8 mouse cellular contexts compared by ENCODE assay signal in genomic region chr5:120252551-120252950, GRCm38 (mm10).
DNase-seq lines count a peak whose midpoint lies in the region; ATAC-seq lines count a peak whose summit lies in the region.

No protein-coding gene starts in this region.

- H3K27ac ChIP-seq in heart, embryonic 13.5 days (replicated peaks), result no peak overlapping the region
- H3K27ac ChIP-seq in hindbrain, embryonic 11.5 days (ENCODE audit: low read depth, low read length), result no peak overlapping the region
- H3K27ac ChIP-seq in liver, embryonic 13.5 days, result no peak overlapping the region

- H3K4me2 ChIP-seq in heart, embryonic 13.5 days, result peak overlapping the region; percentile 56; the same call in 1 of the 2 replicates
- peak overlapping the region; percentile 24; the same call in 1 of the 2 replicates for H3K4me2 ChIP-seq in hindbrain, embryonic 11.5 days (replicated peaks; ENCODE audit: low read depth, low read length)
- peak overlapping the region; percentile 39; the same call in 1 of the 2 replicates for H3K4me2 ChIP-seq in liver, embryonic 13.5 days

- peaks cover 92% of the 10 kb centered on the region for H3K27me3 ChIP-seq in heart, embryonic 13.5 days (replicated peaks)
- peaks cover 19% of the 10 kb centered on the region; the same call in 1 of the 2 replicates for H3K27me3 ChIP-seq in hindbrain, embryonic 11.5 days (ENCODE audit: control insufficient read depth, insufficient read depth, low read length)
- peaks cover 51% of the 10 kb centered on the region for H3K27me3 ChIP-seq in liver, embryonic 13.5 days

- DNase-seq in heart, adult 11 months, result no peak
- peak; percentile 22 for DNase-seq in cerebellum, adult 9-10 months
- DNase-seq in hindbrain, embryonic 11.5 days (ENCODE audit: low spot score), result peak; percentile 78
- DNase-seq in liver, embryonic 13.5 days, result peak; percentile 5
- no peak for DNase-seq in c-Kit-positive CD71-positive TER-119-positive erythroid progenitor cells, embryonic 14.5 days (ENCODE audit: low spot score)
- no peak for DNase-seq in spleen, postnatal 14 days (ENCODE audit: low spot score in 2 of 2)
- no peak for DNase-seq in left cerebral cortex, postnatal 10 days (ENCODE audit: extremely low spot score in 1 of 2, low spot score in 2 of 2)

- 8% methylated on average over 8 of the region's 8 CpGs for WGBS in heart, embryonic 13.5 days
- WGBS in hindbrain, embryonic 11.5 days, result 12% methylated on average over 8 of the region's 8 CpGs
- WGBS in liver, embryonic 13.5 days (ENCODE audit: insufficient replicate concordance), result 11% methylated on average over 8 of the region's 8 CpGs

- no peaks in the 10 kb centered on the region for H3K36me3 ChIP-seq in heart, embryonic 13.5 days
- no peaks in the 10 kb centered on the region; the same call in 1 of the 2 replicates for H3K36me3 ChIP-seq in hindbrain, embryonic 11.5 days (ENCODE audit: control insufficient read depth, insufficient read depth, low read length)
- no peaks in the 10 kb centered on the region for H3K36me3 ChIP-seq in liver, embryonic 13.5 days

- H3K4me3 ChIP-seq in heart, embryonic 13.5 days, result no peak overlapping the region; the same call in 1 of the 2 replicates
- H3K4me3 ChIP-seq in hindbrain, embryonic 11.5 days (ENCODE audit: low read depth, low read length), result no peak overlapping the region
- no peak overlapping the region for H3K4me3 ChIP-seq in liver, embryonic 13.5 days (replicated peaks)

- ATAC-seq in heart, embryonic 13.5 days (ENCODE audit: extremely low read depth, insufficient number of reproducible peaks, low FRiP score, low TSS enrichment), result no peak
- ATAC-seq in hindbrain, embryonic 11.5 days (ENCODE audit: low FRiP score), result no peak
- ATAC-seq in liver, embryonic 13.5 days (ENCODE audit: low read depth), result no peak

- H3K9me3 ChIP-seq in heart, embryonic 13.5 days, result no peaks in the 10 kb centered on the region
- H3K9me3 ChIP-seq in hindbrain, embryonic 11.5 days (ENCODE audit: control insufficient read depth, low read length), result no peaks in the 10 kb centered on the region
- no peaks in the 10 kb centered on the region for H3K9me3 ChIP-seq in liver, embryonic 13.5 days (replicated peaks)

- no peak overlapping the region for H3K9ac ChIP-seq in heart, embryonic 13.5 days
- no peak overlapping the region for H3K9ac ChIP-seq in hindbrain, embryonic 11.5 days (ENCODE audit: low read depth, low read length)
- no peak overlapping the region for H3K9ac ChIP-seq in liver, embryonic 13.5 days

- peaks cover 5% of the 10 kb centered on the region; the same call in 1 of the 2 replicates for H3K4me1 ChIP-seq in heart, embryonic 13.5 days
- no peaks in the 10 kb centered on the region for H3K4me1 ChIP-seq in hindbrain, embryonic 11.5 days (replicated peaks; ENCODE audit: control insufficient read depth, insufficient read depth, low read length)
- 0 out of 2 replicates have a peak, but pooled peaks cover 2% of the 10 kb centered on the region for H3K4me1 ChIP-seq in liver, embryonic 13.5 days (replicated peaks)

- intact Hi-C loops in left cerebral cortex, postnatal 10 days (cut with DNase I), result no loop called here

Comparison
In these comparisons a context has a peak if more than half of its experiments do, and no peak if none do; other contexts are left out.
1. DNase-seq: peak in cerebellum, adult 9-10 months (single experiment), hindbrain, embryonic 11.5 days (single experiment) and liver, embryonic 13.5 days (single experiment); none in heart, adult 11 months (single experiment), c-Kit-positive CD71-positive TER-119-positive erythroid progenitor cells, embryonic 14.5 days (single experiment), spleen, postnatal 14 days (0 of 2) and left cerebral cortex, postnatal 10 days (0 of 2).
2. Peak in every context shown above with its lines, with median percentiles within 50 percentile points of each other: H3K4me2 ChIP-seq.